In the genomic region with DNA sequence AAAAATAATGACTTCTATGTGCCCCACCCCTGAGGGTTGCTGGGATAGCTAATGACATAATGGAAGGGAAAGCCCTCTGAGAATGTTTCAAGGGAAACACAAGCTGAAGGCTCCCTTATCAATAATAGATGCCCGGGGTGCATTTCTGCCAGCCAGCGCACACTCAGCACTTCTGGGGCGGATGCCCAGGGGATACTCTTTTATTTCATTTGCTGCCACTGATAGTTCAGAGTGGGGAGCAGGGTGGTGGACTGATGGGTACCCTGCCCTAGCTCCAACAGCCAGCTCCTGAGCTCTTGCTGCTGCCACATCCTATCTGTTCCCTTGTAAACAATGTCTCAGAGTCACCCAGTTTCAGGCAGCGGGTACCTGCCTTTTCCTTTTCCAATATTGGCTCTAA, we compare ENCODE assay signal across 29 mouse cellular contexts.
DNase-seq lines count a peak whose midpoint lies in the region; ATAC-seq and TF ChIP-seq lines count a peak whose summit lies in the region.
"Had no signal": no experiment of that assay in that cellular context is flagged by ENCODE, and none has a peak within 500 bp of the region (broad histone marks: within the 10 kb centered on the region; RNA-seq: fewer than 3 reads in every experiment).

No protein-coding gene starts in this region.

- peaks cover 12% of the 10 kb centered on the region; the same call in 1 of the 2 replicates for H3K4me1 ChIP-seq in hindbrain, embryonic 13.5 days (replicated peaks)
- no peaks in the 10 kb centered on the region for H3K4me1 ChIP-seq in hindbrain, postnatal 0 days (ENCODE audit: insufficient read depth, low read length)
- peaks cover 30% of the 10 kb centered on the region for H3K4me1 ChIP-seq in neural tube, embryonic 13.5 days (replicated peaks)
- peaks cover 11% of the 10 kb centered on the region for H3K4me1 ChIP-seq in neural tube, embryonic 15.5 days
- no peaks in the 10 kb centered on the region for H3K4me1 ChIP-seq in liver, postnatal 0 days (ENCODE audit: insufficient read depth)
- H3K4me1 ChIP-seq: forebrain, embryonic 12.5 days; forebrain, embryonic 15.5 days; heart, embryonic 15.5 days had no signal

- peak overlapping the region; percentile 37; the same call in 1 of the 2 replicates for H3K27ac ChIP-seq in hindbrain, embryonic 13.5 days
- H3K27ac ChIP-seq in hindbrain, postnatal 0 days: no peak overlapping the region
- H3K27ac ChIP-seq in neural tube, embryonic 13.5 days (replicated peaks): peak overlapping the region; percentile 71
- no peak overlapping the region; the same call in 1 of the 2 replicates for H3K27ac ChIP-seq in neural tube, embryonic 15.5 days (replicated peaks)
- no peak overlapping the region for H3K27ac ChIP-seq in liver, postnatal 0 days (ENCODE audit: low read depth)
- H3K27ac ChIP-seq: embryonic facial prominence, embryonic 12.5 days; embryonic facial prominence, embryonic 15.5 days; forebrain, embryonic 12.5 days; forebrain, embryonic 15.5 days; heart, embryonic 15.5 days; hindbrain, embryonic 10.5 days had no signal

- H3K27me3 ChIP-seq in hindbrain, embryonic 13.5 days: no peaks in the 10 kb centered on the region
- H3K27me3 ChIP-seq in hindbrain, postnatal 0 days (ENCODE audit: insufficient read depth, low read length): no peaks in the 10 kb centered on the region
- H3K27me3 ChIP-seq in neural tube, embryonic 13.5 days: peaks cover 20% of the 10 kb centered on the region
- H3K27me3 ChIP-seq in neural tube, embryonic 15.5 days (replicated peaks): no peaks in the 10 kb centered on the region
- no peaks in the 10 kb centered on the region for H3K27me3 ChIP-seq in liver, postnatal 0 days (ENCODE audit: insufficient read depth, low read length)
- H3K27me3 ChIP-seq: CH12.LX; embryonic facial prominence, embryonic 12.5 days; embryonic facial prominence, embryonic 15.5 days; forebrain, embryonic 12.5 days; forebrain, embryonic 15.5 days; heart, embryonic 15.5 days had no signal

- H3K36me3 ChIP-seq in hindbrain, embryonic 13.5 days: no peaks in the 10 kb centered on the region
- H3K36me3 ChIP-seq in hindbrain, postnatal 0 days (ENCODE audit: insufficient read depth, low read length): no peaks in the 10 kb centered on the region
- no peaks in the 10 kb centered on the region for H3K36me3 ChIP-seq in neural tube, embryonic 13.5 days
- no peaks in the 10 kb centered on the region for H3K36me3 ChIP-seq in neural tube, embryonic 15.5 days
- H3K36me3 ChIP-seq in liver, postnatal 0 days (replicated peaks; ENCODE audit: insufficient read depth, low read length): no peaks in the 10 kb centered on the region
- H3K36me3 ChIP-seq: embryonic facial prominence, embryonic 12.5 days; embryonic facial prominence, embryonic 15.5 days; forebrain, embryonic 12.5 days; forebrain, embryonic 15.5 days; heart, embryonic 15.5 days; hindbrain, embryonic 10.5 days had no signal

- no peak for TF ChIP-seq CTCF in hindbrain, postnatal 0 days (IDR thresholded peaks at IDR 0.05; ENCODE audit: low read depth)
- no peak for TF ChIP-seq CTCF in liver, postnatal 0 days (IDR thresholded peaks at IDR 0.05; ENCODE audit: low read depth)

- H3K4me2 ChIP-seq in hindbrain, embryonic 13.5 days: no peak overlapping the region
- H3K4me2 ChIP-seq in hindbrain, postnatal 0 days (ENCODE audit: low read depth, low read length): no peak overlapping the region
- no peak overlapping the region for H3K4me2 ChIP-seq in neural tube, embryonic 13.5 days
- H3K4me2 ChIP-seq in neural tube, embryonic 15.5 days: no peak overlapping the region
- H3K4me2 ChIP-seq in liver, postnatal 0 days (ENCODE audit: low read depth, low read length): no peak overlapping the region
- H3K4me2 ChIP-seq: embryonic facial prominence, embryonic 12.5 days; embryonic facial prominence, embryonic 15.5 days; forebrain, embryonic 12.5 days; forebrain, embryonic 15.5 days; heart, embryonic 11.5 days; heart, embryonic 15.5 days had no signal

- WGBS in hindbrain, embryonic 13.5 days: 78% methylated on average over 4 of the region's 4 CpGs
- 76% methylated on average over 4 of the region's 4 CpGs for WGBS in hindbrain, postnatal 0 days
- 63% methylated on average over 4 of the region's 4 CpGs for WGBS in neural tube, embryonic 13.5 days
- 56% methylated on average over 4 of the region's 4 CpGs for WGBS in neural tube, embryonic 15.5 days
- WGBS in liver, postnatal 0 days (ENCODE audit: insufficient replicate concordance): 79% methylated on average over 4 of the region's 4 CpGs

- H3K9ac ChIP-seq in hindbrain, embryonic 13.5 days: no peak overlapping the region
- no peak overlapping the region for H3K9ac ChIP-seq in hindbrain, postnatal 0 days (replicated peaks; ENCODE audit: low read length)
- H3K9ac ChIP-seq in neural tube, embryonic 13.5 days: no peak overlapping the region
- H3K9ac ChIP-seq in neural tube, embryonic 15.5 days (replicated peaks): no peak overlapping the region
- H3K9ac ChIP-seq in liver, postnatal 0 days (replicated peaks): no peak overlapping the region
- H3K9ac ChIP-seq: embryonic facial prominence, embryonic 12.5 days; embryonic facial prominence, embryonic 15.5 days; forebrain, embryonic 12.5 days; forebrain, embryonic 15.5 days; heart, embryonic 15.5 days had no signal

- no peaks in the 10 kb centered on the region for H3K9me3 ChIP-seq in hindbrain, embryonic 13.5 days
- H3K9me3 ChIP-seq in hindbrain, postnatal 0 days (ENCODE audit: low read length): no peaks in the 10 kb centered on the region
- no peaks in the 10 kb centered on the region for H3K9me3 ChIP-seq in neural tube, embryonic 13.5 days
- H3K9me3 ChIP-seq in neural tube, embryonic 15.5 days (replicated peaks): no peaks in the 10 kb centered on the region
- no peaks in the 10 kb centered on the region for H3K9me3 ChIP-seq in liver, postnatal 0 days (ENCODE audit: low read length)
- H3K9me3 ChIP-seq: embryonic facial prominence, embryonic 12.5 days; embryonic facial prominence, embryonic 15.5 days; forebrain, embryonic 12.5 days; forebrain, embryonic 15.5 days; G1E; heart, embryonic 15.5 days; hindbrain, embryonic 10.5 days had no signal

- no peak for ATAC-seq in hindbrain, embryonic 13.5 days (ENCODE audit: low FRiP score)
- no peak for ATAC-seq in hindbrain, postnatal 0 days
- ATAC-seq in neural tube, embryonic 13.5 days (ENCODE audit: low read depth): 0 out of 2 replicates have a peak, but pooled peaks have one; percentile 47
- no peak for ATAC-seq in neural tube, embryonic 15.5 days (ENCODE audit: low FRiP score)
- 0 out of 2 replicates have a peak, but pooled peaks have one; percentile 28 for ATAC-seq in erythroid progenitor cell, adult 5-6 weeks (replicated peaks; ENCODE audit: low FRiP score, poor library complexity, severe bottlenecking)
- no peak for ATAC-seq in liver, postnatal 0 days
- ATAC-seq: forebrain, embryonic 15.5 days; hindbrain, embryonic 16.5 days; inflammation-experienced regulatory T-cells, adult 6 months had no signal

- TF ChIP-seq EP300 in liver, postnatal 0 days (IDR thresholded peaks at IDR 0.05; ENCODE audit: low read depth): no peak

- DNase-seq in hindbrain, postnatal 0 days (ENCODE audit: low spot score): no peak
- DNase-seq in liver, postnatal 0 days: no peak
- no peak for DNase-seq in gastrocnemius, adult 8-10 months (ENCODE audit: low spot score in 2 of 2)
- DNase-seq: adrenal gland, adult 2 months; adrenal gland, postnatal 14 days; B cell, adult 2 months; cerebellum, adult 11 months; cerebellum, adult 2 months; cerebellum, adult 9-11 months; cerebellum, postnatal 25 days; gastrocnemius, postnatal 10 days; gastrocnemius, postnatal 36 days; heart, postnatal 10 days; heart, postnatal 36 days had no signal

- H3K4me3 ChIP-seq in hindbrain, embryonic 13.5 days: no peak overlapping the region
- no peak overlapping the region for H3K4me3 ChIP-seq in hindbrain, postnatal 0 days (ENCODE audit: low read length)
- H3K4me3 ChIP-seq in neural tube, embryonic 13.5 days: no peak overlapping the region
- no peak overlapping the region for H3K4me3 ChIP-seq in neural tube, embryonic 15.5 days (replicated peaks)
- H3K4me3 ChIP-seq in liver, postnatal 0 days (ENCODE audit: low read depth, low read length): no peak overlapping the region
- H3K4me3 ChIP-seq: embryonic facial prominence, embryonic 12.5 days; embryonic facial prominence, embryonic 15.5 days; forebrain, embryonic 12.5 days; forebrain, embryonic 15.5 days; heart, embryonic 15.5 days; hindbrain, embryonic 10.5 days had no signal

Comparison
In these comparisons a context has a peak if more than half of its experiments do, and no peak if none do; other contexts are left out.
1. ATAC-seq: peak in neural tube, embryonic 13.5 days (single experiment) and erythroid progenitor cell, adult 5-6 weeks (single experiment); none in hindbrain, embryonic 13.5 days (single experiment), hindbrain, postnatal 0 days (single experiment), neural tube, embryonic 15.5 days (single experiment) and liver, postnatal 0 days (single experiment).
2. H3K27ac ChIP-seq: peak in hindbrain, embryonic 13.5 days (single experiment) and neural tube, embryonic 13.5 days (single experiment); none in hindbrain, postnatal 0 days (single experiment), neural tube, embryonic 15.5 days (single experiment) and liver, postnatal 0 days (single experiment).